In the genomic region with DNA sequence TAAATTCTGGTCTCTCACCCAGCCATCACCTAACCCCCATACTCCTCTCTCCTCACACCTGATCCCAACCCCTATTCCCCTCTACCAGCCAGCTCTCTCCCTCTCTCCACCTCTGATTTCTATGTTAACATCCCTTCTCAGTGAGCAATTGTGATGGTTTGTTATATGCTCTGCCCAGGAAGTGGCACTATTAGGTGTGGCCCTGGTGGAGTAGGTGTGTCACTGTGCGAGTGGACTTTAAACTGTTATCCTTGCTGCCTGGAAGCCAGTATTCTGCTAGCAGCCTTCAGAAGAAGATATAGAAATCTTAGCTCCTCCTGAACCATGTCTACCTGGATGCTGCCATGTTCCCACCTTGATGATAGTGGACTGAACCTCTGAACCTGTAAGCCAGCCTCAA, we compare ENCODE assay signal across 22 mouse cellular contexts.
DNase-seq lines count a peak whose midpoint lies in the region; ATAC-seq and TF ChIP-seq lines count a peak whose summit lies in the region.
"Had no signal": no experiment of that assay in that cellular context is flagged by ENCODE, and none has a peak within 500 bp of the region (broad histone marks: within the 10 kb centered on the region; RNA-seq: fewer than 3 reads in every experiment).

No protein-coding gene starts in this region.

- H3K4me2 ChIP-seq in intestine, embryonic 15.5 days (replicated peaks), result no peak overlapping the region
- no peak overlapping the region for H3K4me2 ChIP-seq in intestine, embryonic 16.5 days (ENCODE audit: low read depth, low read length)
- no peak overlapping the region for H3K4me2 ChIP-seq in intestine, postnatal 0 days (replicated peaks; ENCODE audit: low read depth)
- H3K4me2 ChIP-seq: embryonic facial prominence, embryonic 12.5 days; forebrain, embryonic 13.5 days; forebrain, embryonic 15.5 days had no signal

- intact Hi-C loops in gastrocnemius, adult 2 months (cut with DNase I), result no loop called here

- no peak overlapping the region for H3K27ac ChIP-seq in intestine, embryonic 15.5 days
- no peak overlapping the region for H3K27ac ChIP-seq in intestine, embryonic 16.5 days (ENCODE audit: low read length)
- H3K27ac ChIP-seq in intestine, postnatal 0 days (ENCODE audit: low read depth, low read length), result no peak overlapping the region
- H3K27ac ChIP-seq in gastrocnemius, adult 2 months, result no peak overlapping the region
- H3K27ac ChIP-seq: embryonic facial prominence, embryonic 10.5 days; embryonic facial prominence, embryonic 12.5 days; forebrain, embryonic 13.5 days; forebrain, embryonic 15.5 days had no signal

- DNase-seq in urinary bladder, postnatal 25 days (ENCODE audit: low spot score), result no peak
- DNase-seq in gastrocnemius, adult 2 months, result no peak
- DNase-seq: adrenal gland, adult 8-10 months; adrenal gland, postnatal 14 days; adrenal gland, postnatal 36 days; cerebellum, adult 11-12 months; cerebellum, adult 2 months; cerebellum, adult 9-10 months; cerebellum, postnatal 10 days; cerebellum, postnatal 25 days; forebrain, postnatal 0 days had no signal

- no peaks in the 10 kb centered on the region for H3K27me3 ChIP-seq in intestine, embryonic 15.5 days (replicated peaks)
- no peaks in the 10 kb centered on the region for H3K27me3 ChIP-seq in intestine, embryonic 16.5 days (replicated peaks; ENCODE audit: control insufficient read depth, insufficient read depth, low read length)
- no peaks in the 10 kb centered on the region for H3K27me3 ChIP-seq in intestine, postnatal 0 days (replicated peaks; ENCODE audit: control insufficient read depth, insufficient read depth, low read length)
- H3K27me3 ChIP-seq: CH12.LX; embryonic facial prominence, embryonic 12.5 days; forebrain, embryonic 13.5 days; forebrain, embryonic 15.5 days; Patski had no signal

- no peak overlapping the region for H3K4me3 ChIP-seq in intestine, embryonic 15.5 days (replicated peaks)
- no peak overlapping the region for H3K4me3 ChIP-seq in intestine, embryonic 16.5 days (ENCODE audit: low read length)
- H3K4me3 ChIP-seq in intestine, postnatal 0 days (ENCODE audit: low read depth, low read length), result no peak overlapping the region
- no peak overlapping the region for H3K4me3 ChIP-seq in gastrocnemius, adult 2 months
- H3K4me3 ChIP-seq: embryonic facial prominence, embryonic 10.5 days; embryonic facial prominence, embryonic 12.5 days; forebrain, embryonic 13.5 days; forebrain, embryonic 15.5 days had no signal

- peak; percentile 63 for ATAC-seq in intestine, embryonic 15.5 days
- ATAC-seq in intestine, embryonic 16.5 days, result no peak
- 0 out of 2 replicates have a peak, but pooled peaks have one; percentile 41 for ATAC-seq in intestine, postnatal 0 days
- ATAC-seq: activated CD4-positive, CD25-positive, alpha-beta regulatory T cell, adult 4 months; forebrain, embryonic 13.5 days; forebrain, embryonic 15.5 days; forebrain, postnatal 0 days; Patski had no signal

- H3K9ac ChIP-seq in intestine, embryonic 15.5 days, result no peak overlapping the region
- H3K9ac ChIP-seq in intestine, embryonic 16.5 days (ENCODE audit: low read depth, low read length), result no peak overlapping the region
- no peak overlapping the region for H3K9ac ChIP-seq in intestine, postnatal 0 days (ENCODE audit: low read depth, low read length)
- H3K9ac ChIP-seq: embryonic facial prominence, embryonic 12.5 days; forebrain, embryonic 13.5 days; forebrain, embryonic 15.5 days; forebrain, postnatal 0 days had no signal

- no peaks in the 10 kb centered on the region for H3K4me1 ChIP-seq in intestine, embryonic 15.5 days (replicated peaks)
- H3K4me1 ChIP-seq in intestine, embryonic 16.5 days (ENCODE audit: control insufficient read depth, insufficient read depth, low read length), result no peaks in the 10 kb centered on the region
- H3K4me1 ChIP-seq in intestine, postnatal 0 days (replicated peaks; ENCODE audit: control insufficient read depth, insufficient read depth, low read length), result no peaks in the 10 kb centered on the region
- H3K4me1 ChIP-seq: embryonic facial prominence, embryonic 10.5 days; embryonic facial prominence, embryonic 12.5 days; forebrain, embryonic 13.5 days; forebrain, embryonic 15.5 days had no signal

- no peaks in the 10 kb centered on the region for H3K9me3 ChIP-seq in intestine, embryonic 15.5 days
- no peaks in the 10 kb centered on the region for H3K9me3 ChIP-seq in intestine, embryonic 16.5 days (ENCODE audit: control insufficient read depth, low read length)
- no peaks in the 10 kb centered on the region for H3K9me3 ChIP-seq in intestine, postnatal 0 days (ENCODE audit: control insufficient read depth)
- H3K9me3 ChIP-seq: embryonic facial prominence, embryonic 10.5 days; embryonic facial prominence, embryonic 12.5 days; forebrain, embryonic 13.5 days; forebrain, embryonic 15.5 days; G1E had no signal

- 83% methylated on average over 1 of the region's 1 CpGs for WGBS in intestine, embryonic 15.5 days
- 82% methylated on average over 1 of the region's 1 CpGs for WGBS in intestine, embryonic 16.5 days
- WGBS in intestine, postnatal 0 days, result 72% methylated on average over 1 of the region's 1 CpGs

- no peaks in the 10 kb centered on the region for H3K36me3 ChIP-seq in intestine, embryonic 15.5 days
- no peaks in the 10 kb centered on the region for H3K36me3 ChIP-seq in intestine, embryonic 16.5 days (ENCODE audit: control insufficient read depth, insufficient read depth, low read length)
- H3K36me3 ChIP-seq in intestine, postnatal 0 days (ENCODE audit: control insufficient read depth, insufficient read depth), result no peaks in the 10 kb centered on the region
- H3K36me3 ChIP-seq: embryonic facial prominence, embryonic 10.5 days; embryonic facial prominence, embryonic 12.5 days; forebrain, embryonic 15.5 days; G1E had no signal

- TF ChIP-seq CTCF in intestine, postnatal 0 days (IDR thresholded peaks at IDR 0.05; ENCODE audit: low read depth), result no peak
- TF ChIP-seq CTCF in gastrocnemius, adult 2 months (IDR thresholded peaks at IDR 0.05), result no peak
